Mouse (Mus musculus) intestine, embryonic 16.5 days (tissue): ENCODE results near the gene Cyp4v3. TPM values are rescaled to one million over a fixed set of nuclear protein-coding genes. Genes with fewer than 3 reads are reported as not detected.

Source experiments
- ATAC-seq: fragments of 200-750 bp; cut with Nextera tagmentation; 2 replicates; pipeline ENCODE4 v1.8.0; 2017; ENCODE audit warnings: moderate TSS enrichment, moderate library complexity
- H3K27ac ChIP-seq: fragments of 300-500 bp; sonication (generic); 2 replicates; pipeline ENCODE4 v1.5.1; 2014; ENCODE audit warnings: mild to moderate bottlenecking, low read length
- H3K27me3 ChIP-seq: fragments of 300-500 bp; sonication (generic); replicated peaks from 2 replicates; pipeline ENCODE4 v1.6.1; 2014; ENCODE audit warnings: low read length, control low read depth, mixed read lengths; ENCODE audit not compliant: control insufficient read depth, insufficient read depth
- H3K36me3 ChIP-seq: fragments of 300-500 bp; sonication (generic); 2 replicates; pipeline ENCODE4 v1.6.1; 2014; ENCODE audit warnings: low read length, control low read depth; ENCODE audit not compliant: control insufficient read depth, insufficient read depth
- H3K4me1 ChIP-seq: fragments of 300-500 bp; sonication (generic); 2 replicates; pipeline ENCODE4 v1.6.1; 2014; ENCODE audit warnings: low read length, control low read depth, mixed read lengths; ENCODE audit not compliant: control insufficient read depth, insufficient read depth
- H3K4me2 ChIP-seq: fragments of 300-500 bp; sonication (generic); 2 replicates; pipeline ENCODE4 v1.6.1; 2014; ENCODE audit warnings: low read depth, low read length, control low read depth
- H3K4me3 ChIP-seq: fragments of 300-500 bp; sonication (generic); 2 replicates; pipeline ENCODE4 v1.5.1; 2014; ENCODE audit warnings: mild to moderate bottlenecking, low read length
- H3K9ac ChIP-seq: fragments of 300-500 bp; sonication (generic); 2 replicates; pipeline ENCODE4 v1.6.1; 2014; ENCODE audit warnings: low read depth, low read length
- H3K9me3 ChIP-seq: fragments of 300-500 bp; sonication (generic); 2 replicates; pipeline ENCODE4 v1.6.1; 2016; ENCODE audit warnings: low read length, control low read depth; ENCODE audit not compliant: control insufficient read depth
- WGBS: fragments of 180-500 bp; shearing (Covaris S2); extraction: QIAGEN DNeasy Blood & Tissue Kit; methylation state at CpG from one replicate; pipeline ENCODE4 v1.1.7; 2014; 5-methylcytosine and 5-hydroxymethylcytosine counted together
- polyA plus RNA-seq: library from polyadenylated mRNA; unstranded; fragments of >200 nt; fragmentation: Nextera tagmentation; extraction: Ambion mirVana; gene quantifications from 2 replicates; pipeline ENCODE4 v1.2.1, GENCODE M21; 2015

Gene Cyp4v3
- 1.3 and 1.7 TPM in 2 replicates for polyA plus RNA-seq

DNA sequence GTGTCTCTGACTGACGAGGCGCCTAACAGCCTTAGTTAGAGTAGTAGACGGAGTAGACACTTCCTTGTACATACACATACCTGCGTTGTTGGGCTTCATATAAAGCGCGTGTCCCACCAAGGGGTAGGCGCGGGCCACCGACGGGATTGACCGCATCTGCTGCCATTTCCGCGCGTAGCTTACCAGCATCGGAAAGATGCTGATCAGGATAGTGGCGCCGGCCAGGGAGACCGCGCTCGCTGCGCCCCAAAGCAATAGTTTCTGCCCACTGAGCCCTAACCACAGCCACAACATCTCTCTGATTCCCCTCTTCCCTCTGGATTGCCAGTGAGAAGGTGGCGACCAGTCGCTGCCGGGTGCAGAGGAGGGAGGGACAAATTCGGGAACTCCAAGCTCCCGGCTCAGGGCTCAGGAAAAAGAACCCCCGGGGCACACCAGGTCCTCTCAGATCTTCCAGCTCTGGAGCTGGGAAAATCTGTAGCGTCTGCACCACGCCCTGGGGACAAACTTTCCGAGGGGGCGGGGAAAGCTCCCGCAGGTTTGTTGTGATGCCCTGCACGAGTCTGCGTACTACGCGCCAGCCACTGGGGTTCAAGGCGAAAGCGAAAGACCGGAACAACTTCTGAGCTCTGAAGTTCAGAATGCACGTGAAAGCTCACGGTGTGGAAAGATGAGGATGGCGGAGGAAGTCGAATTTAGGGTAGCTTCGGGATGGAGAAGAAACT, at the start of gene Cyp4v3:
Gene Cyp4v3, minus strand, starts transcription at position 532 of the 725 bp plus-strand sequence.
- no peaks in the 10 kb centered on the region for H3K36me3 ChIP-seq
- peak within 1 kb of the TSS; percentile 75 for H3K9ac ChIP-seq
- peak; percentile 92 for ATAC-seq
- H3K4me1 ChIP-seq: peaks cover 9% of the 10 kb centered on the region
- H3K4me2 ChIP-seq: peak within 1 kb of the TSS; percentile 92
- H3K27ac ChIP-seq: no peak within 1 kb of the TSS
- no peaks in the 10 kb centered on the region for H3K9me3 ChIP-seq
- WGBS: under 1% methylated on average over 44 of the region's 44 CpGs
- H3K27me3 ChIP-seq: no peaks in the 10 kb centered on the region
- H3K4me3 ChIP-seq: peak within 1 kb of the TSS; percentile 72

DNA sequence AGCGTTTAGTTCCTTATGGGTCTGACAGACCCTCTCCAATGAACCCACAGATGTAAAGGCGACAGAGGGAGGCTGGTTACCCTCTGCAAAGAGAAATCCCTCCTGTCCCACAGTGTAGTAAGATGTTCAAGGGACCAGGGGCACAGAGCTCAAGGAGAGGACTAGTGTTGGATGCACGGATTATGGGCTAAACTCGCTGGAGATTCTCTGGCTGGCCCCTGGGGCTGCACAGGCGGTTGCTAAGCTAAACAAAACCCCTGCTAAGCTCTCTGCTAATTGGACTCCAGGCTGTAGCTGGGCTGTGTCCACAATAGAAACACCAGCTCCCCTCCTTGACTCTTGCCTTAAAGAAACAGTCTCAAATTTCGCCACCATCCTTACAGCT, 48.9 kb upstream of the Cyp4v3 start, which contains the start of gene Fam149a:
Gene Fam149a, minus strand, starts transcription at position 329 of the 385 bp plus-strand sequence.
- Histone ChIP-seq H3K27ac (no peak within 1 kb of the TSS), H3K9ac (peak within 1 kb of the TSS; percentile 53), H3K4me2 (peak within 1 kb of the TSS; percentile 60), H3K4me1 (peaks cover 9% of the 10 kb centered on the region; the same call in 1 of the 2 replicates), H3K36me3 (no peaks in the 10 kb centered on the region), H3K27me3 (peaks cover 3% of the 10 kb centered on the region; the same call in 1 of the 2 replicates), H3K9me3 (no peaks in the 10 kb centered on the region), H3K4me3 (peak within 1 kb of the TSS; percentile 44)
- WGBS: 6% methylated on average over 6 of the region's 6 CpGs
- no peak for ATAC-seq

DNA sequence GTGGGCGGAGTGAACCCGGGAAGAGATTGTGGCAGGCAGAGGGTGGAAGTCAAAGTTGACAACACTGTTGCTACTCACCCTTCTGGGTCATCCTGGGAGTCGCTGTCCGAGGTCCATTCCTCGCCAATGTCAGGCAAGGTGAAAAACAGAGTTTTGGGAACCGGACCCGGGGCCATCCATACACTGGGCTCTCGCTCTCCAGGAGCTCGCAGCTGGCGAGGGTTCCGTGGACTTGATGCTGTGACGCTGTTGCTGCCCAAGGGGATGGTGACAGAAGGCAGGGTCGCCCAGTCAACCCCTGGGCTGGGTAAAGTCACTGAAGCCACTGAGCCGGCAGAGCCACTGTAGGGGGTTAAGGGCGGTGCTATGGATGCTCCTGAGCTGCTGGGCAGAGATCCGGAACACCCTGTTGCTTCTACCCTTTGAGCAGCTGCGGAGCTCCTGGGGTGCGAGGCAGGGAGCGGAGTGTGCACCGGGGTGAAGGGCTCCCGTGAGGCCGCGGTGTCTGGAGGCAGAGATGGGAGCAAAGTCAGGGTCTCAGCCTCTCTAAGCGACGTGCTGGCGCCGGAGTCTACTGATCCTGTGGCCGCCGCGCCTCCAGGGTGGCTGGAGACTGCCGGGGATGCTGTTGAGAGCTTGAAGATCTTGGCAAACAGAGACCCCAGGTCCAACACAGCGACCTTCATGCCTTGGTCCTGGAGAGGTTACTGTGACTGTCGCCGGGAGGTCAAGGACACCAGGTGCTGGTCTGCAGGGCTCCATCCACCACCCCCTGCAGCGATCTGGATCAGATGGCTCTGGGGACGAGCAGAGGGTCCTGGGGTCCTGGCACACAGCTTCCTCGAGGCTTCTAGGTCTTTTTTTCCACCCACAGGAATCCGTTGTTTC, 48.3 kb upstream of the Cyp4v3 start:
- Histone ChIP-seq H3K4me1 (peaks cover 9% of the 10 kb centered on the region; the same call in 1 of the 2 replicates), H3K27ac (no peak overlapping the region), H3K27me3 (peaks cover 3% of the 10 kb centered on the region; the same call in 1 of the 2 replicates), H3K9ac (peak overlapping the region; percentile 53), H3K4me2 (peak overlapping the region; percentile 60), H3K4me3 (peak overlapping the region; percentile 44), H3K36me3 (no peaks in the 10 kb centered on the region), H3K9me3 (no peaks in the 10 kb centered on the region)
- peak; percentile 52; the same call in 1 of the 2 replicates for ATAC-seq
- WGBS: 3% methylated on average over 38 of the region's 38 CpGs

DNA sequence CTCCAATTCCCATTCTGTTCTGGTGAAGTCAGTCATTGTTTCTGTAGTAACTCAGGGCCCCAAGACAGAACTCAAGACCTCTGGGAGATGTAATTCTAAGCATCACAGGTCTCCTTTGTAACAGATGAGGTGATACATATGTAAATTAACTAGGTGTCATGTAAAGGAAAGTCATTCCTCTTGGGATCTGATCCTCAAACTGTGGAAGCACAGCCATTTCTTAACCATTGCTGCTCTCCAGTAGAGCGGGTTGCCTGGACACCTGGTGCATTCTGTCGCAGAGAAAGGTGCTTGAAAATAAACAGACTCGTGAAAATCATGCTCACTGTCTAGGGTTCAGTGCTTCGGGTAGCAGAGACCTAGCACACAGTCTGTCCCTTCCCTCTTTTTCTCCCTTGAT, 47.6 kb upstream of the Cyp4v3 start:
- WGBS: 20% methylated on average over 4 of the region's 4 CpGs
- H3K4me1 ChIP-seq: peaks cover 9% of the 10 kb centered on the region; the same call in 1 of the 2 replicates
- no peak overlapping the region for H3K9ac ChIP-seq
- ATAC-seq: no peak
- no peaks in the 10 kb centered on the region for H3K36me3 ChIP-seq
- no peak overlapping the region for H3K4me2 ChIP-seq
- H3K4me3 ChIP-seq: no peak overlapping the region
- H3K27me3 ChIP-seq: peaks cover 3% of the 10 kb centered on the region; the same call in 1 of the 2 replicates
- H3K9me3 ChIP-seq: no peaks in the 10 kb centered on the region
- no peak overlapping the region for H3K27ac ChIP-seq

DNA sequence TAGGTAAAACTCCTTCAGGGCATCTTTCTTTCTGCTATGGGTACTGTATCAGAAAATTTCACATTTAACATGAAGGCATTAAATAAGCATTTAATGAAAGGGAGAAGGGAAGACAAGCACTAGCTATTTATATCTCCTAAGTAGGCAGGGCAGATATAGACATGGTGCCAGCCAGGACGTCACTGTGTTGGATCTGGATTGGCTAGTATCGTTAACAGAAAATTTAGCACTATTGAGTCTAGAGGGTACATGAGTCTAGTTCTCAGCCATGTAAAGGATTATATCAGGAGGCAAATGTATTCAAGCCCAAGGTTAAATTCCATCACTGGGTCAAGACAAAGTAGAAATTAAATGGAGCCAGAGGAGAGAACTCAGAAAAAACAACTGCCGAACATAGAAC, 41.1 kb upstream of the Cyp4v3 start:
- 77% methylated on average over 3 of the region's 3 CpGs for WGBS
- Histone ChIP-seq H3K36me3 (no peaks in the 10 kb centered on the region), H3K9ac (no peak overlapping the region), H3K4me2 (no peak overlapping the region), H3K9me3 (no peaks in the 10 kb centered on the region), H3K27ac (no peak overlapping the region), H3K4me1 (no peaks in the 10 kb centered on the region), H3K27me3 (no peaks in the 10 kb centered on the region), H3K4me3 (no peak overlapping the region)
- ATAC-seq: no peak

DNA sequence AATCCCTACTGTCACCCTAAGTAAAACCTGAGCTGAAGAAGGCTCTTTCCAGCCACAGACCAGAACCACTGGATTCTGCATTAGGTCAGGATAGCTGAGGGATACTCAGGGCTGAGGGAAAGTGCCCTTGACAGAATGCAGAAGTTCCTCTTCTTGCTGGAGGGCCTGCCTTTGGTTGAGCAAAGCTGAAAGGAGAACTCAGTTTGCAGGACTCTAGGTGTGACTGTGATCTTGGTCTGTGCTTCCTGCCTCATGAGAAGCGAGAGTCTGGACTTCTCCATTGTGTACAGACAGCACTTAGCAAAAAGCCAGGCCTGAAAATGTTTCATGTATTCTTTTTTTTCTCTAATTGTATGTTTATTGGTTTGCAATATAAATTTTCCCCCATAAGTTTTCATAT, 34.1 kb upstream of the Cyp4v3 start:
- no peak overlapping the region for H3K4me2 ChIP-seq
- no peaks in the 10 kb centered on the region for H3K36me3 ChIP-seq
- no peaks in the 10 kb centered on the region for H3K4me1 ChIP-seq
- H3K9ac ChIP-seq: no peak overlapping the region
- H3K9me3 ChIP-seq: no peaks in the 10 kb centered on the region
- no peak overlapping the region for H3K4me3 ChIP-seq
- no peak overlapping the region for H3K27ac ChIP-seq
- ATAC-seq: no peak
- H3K27me3 ChIP-seq: no peaks in the 10 kb centered on the region
- WGBS: 78% methylated on average over 1 of the region's 1 CpGs

DNA sequence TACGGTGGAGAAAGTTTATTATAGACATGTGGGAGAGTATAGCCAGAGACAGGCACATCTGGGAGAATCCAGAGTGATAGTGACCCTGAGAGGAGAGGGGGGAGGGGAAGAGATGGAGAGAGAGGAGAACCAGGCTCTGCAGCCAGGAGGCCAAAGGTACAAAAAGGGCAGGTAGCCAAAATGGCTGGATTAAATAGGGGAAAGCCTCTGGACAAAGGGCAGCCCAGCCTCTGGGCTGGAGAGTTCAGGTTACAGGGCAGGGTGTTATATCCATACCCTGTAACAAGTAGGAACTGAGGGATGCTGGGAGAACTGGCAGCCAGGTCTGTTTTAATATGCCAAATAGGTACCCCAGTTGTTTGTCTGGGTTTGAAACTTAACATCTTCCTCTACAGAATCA, 30.2 kb upstream of the Cyp4v3 start:
- no peak overlapping the region for H3K4me2 ChIP-seq
- H3K4me3 ChIP-seq: no peak overlapping the region
- H3K9me3 ChIP-seq: no peaks in the 10 kb centered on the region
- H3K36me3 ChIP-seq: no peaks in the 10 kb centered on the region
- H3K27me3 ChIP-seq: no peaks in the 10 kb centered on the region
- no peaks in the 10 kb centered on the region for H3K4me1 ChIP-seq
- H3K27ac ChIP-seq: no peak overlapping the region
- ATAC-seq: no peak
- H3K9ac ChIP-seq: no peak overlapping the region
- 57% methylated on average over 1 of the region's 1 CpGs for WGBS

DNA sequence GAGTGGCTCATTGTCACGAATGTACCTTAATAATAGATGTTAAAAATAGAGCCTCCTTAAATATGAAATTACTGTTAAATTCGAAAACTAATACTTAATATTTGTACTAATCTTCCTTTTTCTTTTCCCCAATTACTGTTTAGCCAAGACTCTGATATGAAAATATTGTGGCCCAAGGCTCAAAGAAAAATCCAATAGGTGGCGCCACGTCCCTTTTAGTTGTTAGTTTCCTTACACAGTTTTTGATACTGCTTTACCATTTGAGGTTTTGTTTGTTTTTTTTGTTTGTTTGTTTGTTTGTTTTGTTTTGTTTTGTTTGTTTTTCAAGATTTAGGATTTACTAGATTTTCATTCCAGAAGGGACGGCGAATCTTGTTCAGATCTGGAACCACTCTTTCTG, 29.3 kb upstream of the Cyp4v3 start:
- no peaks in the 10 kb centered on the region for H3K27me3 ChIP-seq
- no peaks in the 10 kb centered on the region for H3K9me3 ChIP-seq
- ATAC-seq: no peak
- H3K4me3 ChIP-seq: no peak overlapping the region
- no peak overlapping the region for H3K4me2 ChIP-seq
- no peaks in the 10 kb centered on the region for H3K36me3 ChIP-seq
- H3K27ac ChIP-seq: no peak overlapping the region
- H3K4me1 ChIP-seq: peaks cover 6% of the 10 kb centered on the region
- 75% methylated on average over 6 of the region's 6 CpGs for WGBS
- H3K9ac ChIP-seq: no peak overlapping the region

DNA sequence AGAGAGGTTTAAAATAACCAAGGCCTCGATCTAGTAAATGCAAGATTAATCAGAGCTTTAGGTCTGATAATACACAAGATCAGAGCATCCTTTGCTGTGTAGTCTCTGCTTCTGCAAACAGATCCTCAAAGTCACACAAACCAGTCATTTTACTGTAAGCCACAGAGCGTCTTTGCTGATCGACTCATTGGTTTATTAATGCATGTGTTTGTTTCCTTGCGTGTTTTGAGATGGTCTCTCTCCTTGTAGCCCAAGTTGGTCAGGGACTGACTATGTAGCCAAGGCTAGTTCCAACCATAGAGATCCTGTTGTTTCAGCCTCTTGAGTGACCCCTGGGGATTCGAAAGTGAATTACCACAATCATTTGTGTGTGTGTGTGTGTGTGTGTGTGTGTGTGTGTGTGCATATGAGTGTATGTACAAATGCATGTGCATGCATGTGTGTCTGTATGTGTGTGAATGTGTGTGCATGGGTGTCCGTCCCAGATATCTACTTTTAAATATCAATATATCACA, 26.1 kb upstream of the Cyp4v3 start:
- no peak for ATAC-seq
- H3K9ac ChIP-seq: no peak overlapping the region
- 79% methylated on average over 6 of the region's 6 CpGs for WGBS
- H3K27me3 ChIP-seq: no peaks in the 10 kb centered on the region
- H3K4me3 ChIP-seq: peak overlapping the region; percentile 70; the same call in 1 of the 2 replicates
- no peak overlapping the region for H3K27ac ChIP-seq
- H3K4me1 ChIP-seq: peaks cover 9% of the 10 kb centered on the region
- H3K9me3 ChIP-seq: no peaks in the 10 kb centered on the region
- peak overlapping the region; percentile 93 for H3K4me2 ChIP-seq
- no peaks in the 10 kb centered on the region for H3K36me3 ChIP-seq
